ENCODE assay signal across 8 mouse cellular contexts in genomic region chr15:99473801-99474575, GRCm38 (mm10). TPM values are rescaled to one million over a fixed set of nuclear protein-coding genes. Genes with fewer than 3 reads are reported as not detected.
DNase-seq lines count a peak whose midpoint lies in the region; ATAC-seq lines count a peak whose summit lies in the region.

No protein-coding gene starts in this region.

- peak overlapping the region; percentile 65 for H3K4me2 ChIP-seq in embryonic facial prominence, embryonic 11.5 days (ENCODE audit: low read depth, low read length)
- H3K4me2 ChIP-seq in liver, embryonic 16.5 days (ENCODE audit: low read depth, low read length): peak overlapping the region; percentile 83

- WGBS in embryonic facial prominence, embryonic 11.5 days: 6% methylated on average over 38 of the region's 38 CpGs
- under 1% methylated on average over 38 of the region's 38 CpGs for WGBS in liver, embryonic 16.5 days (ENCODE audit: insufficient replicate concordance)

- no peaks in the 10 kb centered on the region for H3K9me3 ChIP-seq in embryonic facial prominence, embryonic 11.5 days (replicated peaks; ENCODE audit: control insufficient read depth, low read length)
- no peaks in the 10 kb centered on the region for H3K9me3 ChIP-seq in liver, embryonic 16.5 days (replicated peaks; ENCODE audit: control insufficient read depth, low read length)

- no peaks in the 10 kb centered on the region; the same call in 1 of the 2 replicates for H3K36me3 ChIP-seq in embryonic facial prominence, embryonic 11.5 days (replicated peaks; ENCODE audit: control insufficient read depth, insufficient read depth, low read depth, low read length)
- H3K36me3 ChIP-seq in liver, embryonic 16.5 days (ENCODE audit: control insufficient read depth, insufficient read depth): no peaks in the 10 kb centered on the region

- peak overlapping the region; percentile 76 for H3K4me3 ChIP-seq in embryonic facial prominence, embryonic 11.5 days (ENCODE audit: low read depth, low read length)
- H3K4me3 ChIP-seq in liver, embryonic 16.5 days (ENCODE audit: low read depth, low read length): peak overlapping the region; percentile 83

- peak; percentile 86 for ATAC-seq in embryonic facial prominence, embryonic 11.5 days (replicated peaks; ENCODE audit: insufficient number of reproducible peaks, low FRiP score, low TSS enrichment, low read depth)
- ATAC-seq in liver, embryonic 16.5 days (ENCODE audit: low read depth): peak; percentile 63

- peak; percentile 67 for DNase-seq in A20 (ENCODE audit: low read depth, low spot score)
- peak; percentile 81 for DNase-seq in R1 (ENCODE audit: low read depth, low spot score)
- DNase-seq in embryonic facial prominence, embryonic 11.5 days (ENCODE audit: low spot score): peak; percentile 79
- peak; percentile 69 to 71 for DNase-seq in heart, adult 9 months (ENCODE audit: low spot score in 2 of 2)
- peak; percentile 59 to 66 for DNase-seq in kidney, adult 8-10 months
- peak; percentile 81 for DNase-seq in neural tube, embryonic 10.5 days (ENCODE audit: extremely low spot score, low spot score)
- DNase-seq in urinary bladder, postnatal 25 days (ENCODE audit: low spot score): peak; percentile 50

- peak overlapping the region; percentile 89 for H3K9ac ChIP-seq in embryonic facial prominence, embryonic 11.5 days (replicated peaks; ENCODE audit: low read length)
- H3K9ac ChIP-seq in liver, embryonic 16.5 days (ENCODE audit: low read depth, low read length): peak overlapping the region; percentile 82

- H3K27ac ChIP-seq in embryonic facial prominence, embryonic 11.5 days (replicated peaks; ENCODE audit: low read depth, low read length): peak overlapping the region; percentile 87
- H3K27ac ChIP-seq in liver, embryonic 16.5 days (ENCODE audit: low read length): peak overlapping the region; percentile 81

- no peaks in the 10 kb centered on the region for H3K27me3 ChIP-seq in embryonic facial prominence, embryonic 11.5 days (ENCODE audit: control insufficient read depth, insufficient read depth, low read length)
- H3K27me3 ChIP-seq in liver, embryonic 16.5 days (ENCODE audit: control insufficient read depth, insufficient read depth, low read depth, low read length): no peaks in the 10 kb centered on the region

- H3K4me1 ChIP-seq in embryonic facial prominence, embryonic 11.5 days (ENCODE audit: control insufficient read depth, insufficient read depth, low read length): no peaks in the 10 kb centered on the region
- peaks cover 10% of the 10 kb centered on the region for H3K4me1 ChIP-seq in liver, embryonic 16.5 days (ENCODE audit: control insufficient read depth, low read depth, low read length)

RNA-seq across cellular contexts. Expression of gene Bcdin3d, which starts 0.5 kb away (rescaled TPM):
- 15.1 and 16.7 TPM in 2 replicates for polyA plus RNA-seq in embryonic facial prominence, embryonic 11.5 days (2014; fragmentation: Nextera tagmentation; extraction: Ambion mirVana)
- 4.7 and 5.0 TPM in 2 replicates for polyA plus RNA-seq in liver, embryonic 16.5 days (2015; fragmentation: Nextera tagmentation; extraction: Ambion mirVana)

RNA-seq across cellular contexts. Expression of gene Nckap5l, which starts 16.4 kb away (rescaled TPM):
- polyA plus RNA-seq in embryonic facial prominence, embryonic 11.5 days (2014; fragmentation: Nextera tagmentation; extraction: Ambion mirVana): 9.0 and 9.7 TPM in 2 replicates
- 0.57 and 0.92 TPM in 2 replicates for polyA plus RNA-seq in liver, embryonic 16.5 days (2015; fragmentation: Nextera tagmentation; extraction: Ambion mirVana)

RNA-seq across cellular contexts. Expression of gene Faim2, which starts 54.0 kb away (rescaled TPM):
- polyA plus RNA-seq in embryonic facial prominence, embryonic 11.5 days (2014; fragmentation: Nextera tagmentation; extraction: Ambion mirVana): 0.24 and 0.66 TPM in 2 replicates
- 0.02 TPM in 1 of 2 replicates, not detected in the other for polyA plus RNA-seq in liver, embryonic 16.5 days (2015; fragmentation: Nextera tagmentation; extraction: Ambion mirVana)

Comparison
In these comparisons a context has a peak if more than half of its experiments do, and no peak if none do; other contexts are left out.
1. Peak in every context shown above with its lines: DNase-seq, ATAC-seq, H3K4me3 ChIP-seq and H3K27ac ChIP-seq.